Mouse (Mus musculus) ovary, postnatal 36 days (tissue): ENCODE results near the gene Arpin.
A peak's percentile ranks its signal among the peaks of the same experiment; 100 is the strongest.

Experiments used
- DNase-seq: peaks from one replicate; pipeline ENCODE4 v3.0.0; 2022; ENCODE audit warnings: low spot score, mixed read lengths

Arpin gene

DNA sequence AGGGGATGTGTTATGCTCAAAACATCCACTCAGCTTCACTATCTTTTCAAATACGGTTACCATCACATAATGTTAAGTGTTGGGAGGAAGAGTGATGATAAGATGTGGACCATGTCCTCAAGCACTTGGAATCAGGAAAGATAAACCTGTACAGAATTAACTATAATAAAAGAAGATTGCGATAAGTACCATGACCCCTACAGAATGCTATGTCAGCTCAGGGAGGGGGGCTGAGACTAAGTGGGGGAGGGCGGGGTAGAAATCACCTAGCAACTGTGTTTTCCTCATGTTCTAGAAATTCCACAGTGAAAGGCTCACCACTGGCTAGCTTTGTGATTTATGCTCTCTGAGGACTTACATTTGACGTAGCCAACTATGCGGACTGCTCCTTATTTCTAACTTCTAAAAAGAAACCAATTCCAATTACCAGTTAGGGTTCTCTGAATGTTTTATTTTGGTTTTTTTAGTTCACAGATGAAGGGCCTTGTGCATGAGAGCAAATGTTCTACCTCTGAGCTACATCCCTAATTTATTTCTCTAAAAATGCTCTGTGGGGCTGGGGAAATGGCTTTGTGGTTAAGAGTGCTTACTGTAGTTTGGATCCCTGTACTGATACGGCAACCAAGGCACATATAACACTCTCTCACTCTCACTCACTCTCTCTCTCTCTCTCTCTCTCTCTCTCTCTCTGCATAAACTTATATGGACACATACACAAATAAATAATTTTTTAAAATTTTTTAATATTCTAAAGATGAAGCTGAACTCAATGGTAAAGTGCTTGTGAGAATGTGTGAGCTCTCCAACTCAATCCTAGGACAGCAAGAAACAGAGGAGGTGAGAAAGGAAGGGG, 42.4 kb downstream of the Arpin start:
- no peak for DNase-seq

DNA sequence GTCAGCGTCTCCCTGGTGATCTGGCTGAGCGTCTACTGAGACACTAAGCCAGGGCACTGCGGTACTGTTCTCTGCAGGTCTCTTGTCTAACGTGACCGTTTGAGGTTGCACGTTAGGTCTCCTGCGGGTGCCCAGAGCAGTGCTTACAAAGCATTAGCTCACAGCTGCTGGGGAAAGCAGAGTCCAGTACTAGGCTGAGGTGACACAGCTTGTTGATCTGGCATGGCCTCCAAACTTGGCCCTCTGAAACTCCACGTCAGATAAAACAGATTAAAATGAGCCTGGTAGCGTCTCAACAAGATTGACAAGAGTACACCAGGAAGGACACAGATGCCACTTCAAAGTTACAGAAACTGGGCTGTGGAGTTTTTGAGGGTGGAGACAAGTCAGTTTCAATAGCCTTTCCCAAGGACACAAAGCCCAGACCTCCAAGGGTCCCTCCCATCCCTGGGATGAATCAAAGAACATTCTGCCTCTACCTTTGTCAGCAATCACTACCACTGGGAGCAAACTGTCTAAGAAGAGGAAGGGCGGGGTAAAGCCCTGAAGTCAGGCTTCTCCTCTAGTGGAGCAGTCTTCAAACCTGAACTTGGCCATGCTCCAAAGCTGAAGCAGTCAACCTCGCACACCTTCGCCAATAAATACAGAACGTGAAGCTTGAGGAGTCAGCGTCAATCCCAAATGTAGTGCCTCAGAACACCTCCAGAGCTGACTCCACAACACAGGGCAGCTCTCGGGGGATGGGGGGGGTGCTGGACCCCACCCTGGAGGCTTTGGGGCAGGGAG, 44.5 kb downstream of the Arpin start:
- no peak for DNase-seq

GRCm38 (mm10) chr7:79888603-79889002, 46.6 kb downstream of the Arpin start:
- DNase-seq, result peak; percentile 24

DNA sequence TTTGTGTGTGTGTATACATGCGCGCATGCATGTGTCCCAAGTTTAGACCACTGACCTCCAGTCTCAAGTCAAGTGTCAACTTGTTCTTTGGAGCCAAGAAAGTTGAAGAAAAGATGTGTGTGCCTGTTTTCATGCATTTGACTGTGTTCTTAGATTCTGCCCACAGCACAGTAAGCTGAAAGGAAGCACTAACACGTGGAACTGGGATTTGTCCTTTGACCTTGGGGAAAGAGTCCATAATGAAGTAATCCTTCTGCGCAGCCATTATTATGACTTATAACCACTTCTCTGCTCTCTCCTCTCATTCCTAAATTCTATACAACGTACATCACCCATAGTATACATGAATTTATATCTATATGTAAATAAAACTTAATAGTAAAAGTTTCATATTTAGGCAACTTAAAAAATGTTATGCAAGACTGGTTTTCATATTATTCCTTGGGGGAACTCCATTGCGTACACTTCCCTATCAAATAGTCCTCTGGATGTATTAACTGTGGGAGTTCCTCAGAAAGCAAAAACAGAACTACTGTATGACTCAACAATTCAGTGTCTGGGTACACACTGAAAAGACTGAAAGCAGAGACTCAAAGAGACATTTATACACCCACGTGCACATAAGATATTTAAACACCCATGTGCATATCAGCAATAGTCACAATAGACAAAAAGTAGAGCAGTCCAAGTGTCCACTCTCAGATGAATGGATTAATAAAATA, 51.4 kb downstream of the Arpin start:
- DNase-seq, result no peak

DNA sequence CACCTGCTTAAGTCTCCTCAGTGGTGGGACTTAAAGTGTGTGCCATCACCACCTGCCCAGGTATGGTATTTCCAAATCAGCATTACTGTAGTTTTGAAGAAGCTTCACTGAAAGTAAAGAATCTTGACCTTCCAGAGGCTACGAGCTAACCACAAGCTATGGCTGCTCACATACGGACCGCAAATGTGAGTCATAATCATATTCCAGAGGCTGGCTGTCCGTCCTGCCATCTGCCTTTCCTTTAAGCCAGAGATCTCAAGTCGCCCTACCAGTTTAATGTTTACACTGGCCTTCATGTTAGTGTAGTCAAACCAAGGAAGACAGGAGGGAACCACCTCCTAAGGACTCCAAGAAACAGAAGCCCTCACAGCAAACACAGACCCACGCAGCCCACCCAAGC, 53.3 kb downstream of the Arpin start:
- DNase-seq, result no peak

DNA sequence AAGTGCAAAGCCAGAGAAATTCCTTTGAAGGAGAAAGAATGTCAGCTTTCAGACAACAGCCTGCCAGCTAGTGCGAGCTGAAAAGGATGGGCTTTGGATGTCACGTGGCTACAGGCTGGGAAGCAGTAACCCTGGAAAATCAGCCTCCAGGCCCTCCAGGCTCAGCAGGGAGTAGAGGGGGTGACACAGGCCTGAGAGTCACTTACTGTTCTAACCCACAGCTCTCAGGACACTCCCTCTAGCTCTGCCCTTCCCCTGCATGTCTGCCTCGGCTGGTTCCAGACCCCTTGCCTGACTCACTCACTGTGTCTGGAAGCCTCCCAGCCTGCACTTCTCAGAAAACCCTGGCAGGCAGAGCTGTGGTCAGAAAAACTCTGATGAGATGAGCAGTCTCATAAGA, 54.2 kb downstream of the Arpin start:
- DNase-seq, result no peak

DNA sequence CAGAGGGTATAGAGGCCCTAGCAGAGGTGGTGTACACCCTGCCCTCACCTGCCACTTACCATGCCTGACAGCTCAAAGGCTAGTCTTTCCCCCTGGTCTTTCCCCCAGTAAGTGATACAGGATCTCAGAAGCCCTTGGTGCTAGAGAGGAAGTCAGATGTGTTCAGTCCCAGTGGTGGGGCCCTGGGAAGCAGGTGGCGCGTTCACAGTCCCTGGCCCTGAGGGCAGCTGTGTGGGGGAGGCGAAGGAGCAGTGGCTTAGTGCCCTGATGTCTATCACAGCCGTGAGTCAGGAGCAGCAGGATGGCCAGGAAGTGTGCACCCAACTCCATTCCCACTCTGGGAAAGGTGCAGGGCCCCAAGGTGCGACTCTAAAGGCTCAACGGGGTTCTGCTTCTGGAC, 55.1 kb downstream of the Arpin start:
- DNase-seq, result no peak

DNA sequence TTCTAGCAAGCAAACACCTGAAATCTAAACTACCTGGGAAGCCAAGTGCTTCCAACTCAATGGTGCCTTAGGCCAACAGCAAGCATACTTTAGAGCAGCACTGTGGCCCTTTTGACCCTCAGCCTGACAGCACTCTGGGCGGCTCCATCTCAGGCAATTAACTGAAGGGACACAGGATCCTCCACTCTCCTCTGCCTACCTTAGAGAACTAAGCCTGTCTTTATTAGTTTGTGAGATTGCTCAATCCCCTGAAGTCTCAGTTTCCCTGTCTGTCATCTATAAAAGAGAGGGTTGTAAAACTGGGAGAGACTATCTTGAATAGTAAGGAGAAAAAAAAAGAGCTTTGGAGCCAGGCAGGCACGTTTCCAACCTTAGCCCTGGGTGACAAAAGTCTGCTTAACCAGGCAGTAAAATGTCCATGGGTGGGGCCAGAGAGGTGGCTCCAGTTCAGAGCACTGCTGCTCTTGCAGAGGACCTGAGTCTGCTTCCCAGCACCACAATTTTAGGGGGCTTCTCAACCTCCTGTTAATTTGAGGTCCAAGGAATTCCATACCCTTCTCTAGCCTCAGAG, 56.6 kb downstream of the Arpin start:
- DNase-seq, result no peak
